Mouse (Mus musculus): ENCODE results near the gene Cort.

DNA sequence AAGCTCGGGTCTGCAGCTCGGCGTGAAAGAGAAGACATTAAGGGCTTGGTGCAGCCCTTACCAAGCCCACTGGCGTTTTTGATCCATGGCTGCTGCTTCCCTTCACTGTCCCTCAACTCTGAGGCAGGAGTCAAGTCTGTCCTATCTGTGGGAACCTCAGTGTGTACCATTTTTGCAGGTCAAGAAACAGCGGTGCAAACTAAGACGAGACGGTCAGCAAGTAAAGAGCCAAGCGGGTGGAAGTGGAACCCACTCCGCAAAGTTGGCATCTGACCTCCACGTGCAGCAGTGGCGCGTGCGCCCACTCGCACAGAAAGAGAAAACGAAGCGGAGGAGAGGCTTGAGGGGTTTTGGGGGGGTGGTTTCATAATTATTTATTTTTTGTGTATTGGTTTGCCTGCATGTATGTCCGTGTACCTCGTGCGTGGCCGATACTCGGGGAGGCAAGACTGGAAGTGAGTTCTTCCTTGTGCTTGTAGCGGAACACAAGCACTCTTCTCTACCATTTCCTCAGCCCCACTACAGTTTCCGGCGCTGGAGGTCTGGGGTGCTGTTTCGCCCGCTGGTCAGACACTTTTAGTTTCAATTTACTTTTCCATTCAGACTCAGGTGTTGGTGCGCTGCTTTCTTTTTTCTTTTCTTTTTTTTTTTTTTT is 40.5 kb upstream of the Cort start:
- no peak for TF ChIP-seq EP300 (IDR thresholded peaks at IDR 0.05; ENCODE audit: low read depth)
- TF ChIP-seq CTCF (IDR thresholded peaks at IDR 0.05; ENCODE audit: low read depth), result peak; percentile 2; the same call in 1 of the 2 replicates

All from liver, embryonic 14.5 days (tissue).